Mouse (Mus musculus) cerebellum, postnatal 4 days (tissue): Measurements from ENCODE around the gene Ak1.

Source experiments
- DNase-seq, 2 experiments: peaks; one replicate each; pipeline ENCODE4 v3.0.0; 2022; ENCODE audit warnings: low spot score in 2 of 2, mixed read lengths in 1 of 2

Ak1 gene

DNA sequence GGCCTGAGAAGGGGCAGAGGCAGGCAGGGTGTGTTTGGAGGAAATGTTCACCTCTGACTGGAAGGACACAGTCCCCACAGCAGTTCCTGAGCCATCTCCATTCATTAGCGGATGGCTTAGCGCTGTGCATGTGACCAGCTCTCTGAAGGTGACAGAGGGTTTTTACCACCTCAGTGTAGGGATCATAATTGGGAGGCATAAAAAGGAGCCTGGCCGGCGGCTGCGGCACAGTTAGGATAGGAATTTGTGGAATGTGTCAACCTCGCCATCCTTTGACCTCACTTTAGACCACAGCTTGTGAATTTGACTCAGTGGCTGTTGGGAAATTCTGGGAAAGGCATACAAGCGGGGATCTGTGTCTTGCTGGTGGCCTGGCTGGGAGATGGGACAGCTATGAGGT lies 32.2 kb downstream of the Ak1 start:
- DNase-seq, result no peak

DNA sequence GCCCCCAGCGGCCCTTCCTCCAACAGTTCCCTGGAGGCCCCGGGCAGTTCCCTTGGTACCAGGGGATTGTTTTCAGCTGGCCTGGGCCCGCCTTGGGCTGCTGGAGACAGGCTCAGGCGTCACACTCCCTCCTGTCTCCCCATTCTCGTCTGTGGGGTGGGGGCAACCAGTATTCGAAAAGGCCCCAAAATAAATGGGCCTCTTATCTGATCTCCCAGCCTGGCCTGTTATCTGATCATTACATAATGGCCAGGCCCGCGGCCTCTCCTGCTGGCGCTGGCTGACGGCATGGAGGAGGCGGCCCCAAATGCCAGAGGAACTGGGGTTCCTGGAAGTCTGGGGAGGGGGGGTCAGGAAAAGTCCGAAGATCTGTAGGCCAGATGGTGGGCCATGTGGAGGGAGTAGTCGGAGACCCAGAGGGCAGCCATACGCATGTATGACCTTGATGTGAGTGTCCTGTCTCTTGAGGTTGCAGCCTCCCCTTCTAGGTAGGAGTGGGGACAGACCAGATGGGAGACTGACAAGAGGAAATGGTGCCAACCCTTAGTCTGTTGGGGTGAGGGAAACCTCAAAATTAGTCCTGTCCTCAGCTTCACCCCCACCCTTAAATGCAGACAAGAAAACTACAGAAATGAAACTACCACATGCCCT lies 33.3 kb downstream of the Ak1 start:
- no peak for DNase-seq

DNA sequence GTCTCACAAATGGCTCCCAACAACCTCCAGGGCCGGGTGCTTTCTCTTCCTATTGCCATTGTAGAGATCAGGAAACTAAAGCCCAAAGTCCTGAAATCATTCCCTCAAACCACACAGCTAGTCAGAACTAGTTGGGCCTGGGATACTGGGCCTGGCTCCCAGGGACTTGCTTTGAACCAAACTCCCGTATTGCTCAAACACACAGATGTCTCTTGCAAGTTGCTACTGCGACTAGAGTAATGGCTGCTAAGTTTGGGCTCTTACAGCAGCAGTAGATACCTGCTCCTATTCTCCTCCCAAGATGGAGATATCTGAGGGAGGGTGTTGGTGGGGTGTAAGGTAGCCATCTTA lies 33.8 kb downstream of the Ak1 start:
- DNase-seq, result no peak

DNA sequence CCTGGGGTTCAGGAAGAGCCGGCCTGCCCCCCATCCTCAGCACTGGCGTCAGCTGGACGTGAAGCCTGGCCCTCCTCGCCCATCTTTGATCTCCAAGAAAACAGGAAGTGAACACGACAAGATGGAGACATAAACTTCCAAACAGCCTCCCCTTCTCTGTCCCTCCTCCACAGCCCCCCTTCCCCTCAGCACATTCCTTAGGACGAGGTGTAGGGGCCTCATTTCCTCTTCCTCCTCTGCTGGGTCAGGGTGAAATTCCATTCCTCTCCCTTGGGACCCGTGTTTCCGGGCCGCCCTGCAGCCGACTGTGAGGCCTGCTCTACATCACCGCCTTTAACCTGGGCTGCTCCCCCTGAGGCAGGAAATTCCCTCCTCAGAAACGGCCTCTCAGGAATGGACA lies 34.3 kb downstream of the Ak1 start:
- DNase-seq, result no peak

GRCm38 (mm10) chr2:32658873-32659272 lies 37.3 kb downstream of the Ak1 start:
- DNase-seq, result no peak

GRCm38 (mm10) chr2:32661509-32662107 lies 40.0 kb downstream of the Ak1 start:
- no peak for DNase-seq

GRCm38 (mm10) chr2:32662291-32662690 lies 40.7 kb downstream of the Ak1 start:
- no peak for DNase-seq

GRCm38 (mm10) chr2:32665345-32665744 lies 43.8 kb downstream of the Ak1 start:
- no peak for DNase-seq

GRCm38 (mm10) chr2:32665853-32666252 lies 44.3 kb downstream of the Ak1 start:
- DNase-seq, result no peak

- DNase-seq, result no peak
Measured at GRCm38 (mm10) chr2:32667775-32668174, 46.2 kb downstream of the Ak1 start.

DNA sequence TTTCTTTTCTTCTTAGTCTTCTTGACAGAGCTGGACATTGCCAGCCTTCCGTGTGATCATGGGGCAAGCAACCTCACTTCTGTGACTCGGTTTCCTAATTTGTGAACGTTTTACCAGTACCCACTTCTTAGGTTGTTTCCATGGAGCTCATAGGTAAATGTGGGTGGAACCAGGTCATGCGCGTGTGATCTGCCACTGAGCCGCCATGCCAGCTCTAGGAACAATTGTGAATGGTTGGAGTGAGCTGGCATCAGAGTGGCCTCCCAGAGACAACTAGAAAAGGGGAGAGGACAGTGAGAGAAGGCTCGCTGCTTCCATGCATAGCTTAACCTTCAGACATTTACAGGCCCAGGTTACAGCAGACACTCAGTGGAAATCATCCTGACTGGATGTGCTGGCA lies 46.6 kb downstream of the Ak1 start:
- no peak for DNase-seq

GRCm38 (mm10) chr2:32669876-32670275 lies 48.3 kb downstream of the Ak1 start:
- no peak for DNase-seq

GRCm38 (mm10) chr2:32671147-32671546 lies 49.6 kb downstream of the Ak1 start:
- DNase-seq, result no peak

GRCm38 (mm10) chr2:32671907-32672595 lies 50.5 kb downstream of the Ak1 start:
- no peak for DNase-seq

DNA sequence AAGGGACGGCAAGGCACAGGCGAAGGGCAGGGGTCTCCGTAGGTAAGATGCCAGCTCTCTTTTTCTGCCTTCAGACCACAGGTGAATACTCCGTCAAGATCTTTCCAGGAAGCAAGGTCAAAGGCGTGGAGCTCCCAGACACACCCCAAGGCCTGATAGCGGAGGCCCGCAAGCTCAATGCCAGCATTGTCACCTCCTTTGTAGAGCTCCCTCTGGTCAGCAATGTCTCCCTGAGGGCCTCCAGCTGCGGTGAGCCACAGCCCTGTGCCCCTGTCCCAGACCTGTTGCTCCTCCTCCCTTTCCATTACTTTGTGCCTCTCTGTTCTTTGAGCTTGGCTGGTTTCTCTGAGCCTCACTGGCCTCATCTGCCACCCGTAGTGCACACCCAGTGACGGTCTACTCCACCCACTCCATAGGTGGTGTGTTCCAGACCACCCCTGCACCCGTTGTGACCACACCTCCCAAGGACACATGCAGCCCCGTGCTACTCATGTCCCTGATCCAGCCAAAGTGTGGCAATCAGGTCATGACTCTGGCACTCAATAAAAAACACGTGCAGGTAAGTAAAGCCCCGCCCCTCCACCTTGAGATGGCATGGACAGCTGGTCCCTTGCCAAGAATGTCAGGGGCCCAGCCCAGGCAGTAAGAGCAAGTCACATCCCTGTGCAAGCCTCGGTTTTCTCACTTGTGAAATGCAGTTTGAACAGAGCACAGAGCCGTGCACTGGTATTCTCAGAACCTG lies 51.8 kb downstream of the Ak1 start:
- no peak for DNase-seq

GRCm38 (mm10) chr2:32676821-32677220 lies 55.3 kb downstream of the Ak1 start:
- no peak for DNase-seq

DNA sequence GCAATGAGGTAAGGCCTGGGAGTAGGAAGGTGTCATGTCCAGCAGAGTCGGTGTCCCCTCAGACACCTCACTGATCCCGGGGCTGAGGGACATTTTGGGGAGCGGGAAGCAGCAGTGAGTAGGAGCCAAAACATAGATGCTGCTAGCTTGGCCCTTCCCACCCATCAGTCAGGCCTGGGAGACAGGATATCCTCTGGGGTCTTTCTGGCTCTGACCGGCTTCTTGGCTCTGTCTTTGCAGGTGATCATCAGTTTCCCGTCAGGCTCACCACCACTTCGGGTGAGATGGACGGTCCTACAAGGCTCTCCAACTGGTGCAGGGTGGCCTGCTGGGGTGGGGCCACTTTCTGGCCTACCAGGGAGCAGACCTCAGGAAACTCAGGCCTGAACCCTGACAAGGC lies 56.1 kb downstream of the Ak1 start:
- DNase-seq, result no peak

DNA sequence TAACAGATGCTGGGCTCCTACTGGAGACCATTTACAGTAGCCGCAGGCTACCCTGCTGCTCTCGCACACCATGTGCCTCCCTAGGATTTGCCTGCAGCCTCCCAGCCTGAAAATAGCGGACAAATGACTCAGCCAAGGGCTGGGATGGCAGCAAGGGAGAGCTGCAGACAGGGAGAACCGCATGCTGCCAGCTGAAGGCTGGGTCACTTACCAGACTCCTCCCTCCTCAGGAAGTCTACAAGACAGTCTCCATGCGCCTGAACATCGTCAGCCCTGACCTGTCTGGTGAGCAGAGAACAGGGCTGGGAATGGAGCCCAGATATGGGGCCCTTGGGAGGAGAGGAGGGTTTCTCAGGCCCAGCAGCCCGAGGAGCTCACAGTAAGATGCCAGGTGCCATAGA lies 58.5 kb downstream of the Ak1 start:
- DNase-seq, result no peak

GRCm38 (mm10) chr2:32680961-32681650 lies 59.5 kb downstream of the Ak1 start:
- DNase-seq, result no peak

DNA sequence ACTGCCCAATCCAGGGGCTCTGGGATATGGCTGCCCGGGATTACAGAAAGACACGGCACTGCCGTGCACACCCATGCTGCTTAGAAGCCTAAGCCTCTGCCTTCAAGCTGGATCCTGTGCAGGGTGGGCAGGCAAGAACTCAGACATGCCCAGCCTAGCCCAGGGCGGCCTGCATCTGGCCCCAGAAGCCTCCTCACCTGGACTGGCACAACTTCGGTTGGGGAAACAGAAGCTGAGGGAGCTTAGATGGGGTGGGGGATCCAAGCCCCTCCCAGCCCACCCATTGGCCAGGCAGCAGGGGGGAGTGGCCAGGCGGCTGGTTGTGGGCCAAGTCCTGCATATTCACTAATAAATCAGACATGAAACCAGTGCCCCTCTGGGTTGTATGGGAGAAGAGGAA lies 60.2 kb downstream of the Ak1 start:
- DNase-seq, result no peak

DNA sequence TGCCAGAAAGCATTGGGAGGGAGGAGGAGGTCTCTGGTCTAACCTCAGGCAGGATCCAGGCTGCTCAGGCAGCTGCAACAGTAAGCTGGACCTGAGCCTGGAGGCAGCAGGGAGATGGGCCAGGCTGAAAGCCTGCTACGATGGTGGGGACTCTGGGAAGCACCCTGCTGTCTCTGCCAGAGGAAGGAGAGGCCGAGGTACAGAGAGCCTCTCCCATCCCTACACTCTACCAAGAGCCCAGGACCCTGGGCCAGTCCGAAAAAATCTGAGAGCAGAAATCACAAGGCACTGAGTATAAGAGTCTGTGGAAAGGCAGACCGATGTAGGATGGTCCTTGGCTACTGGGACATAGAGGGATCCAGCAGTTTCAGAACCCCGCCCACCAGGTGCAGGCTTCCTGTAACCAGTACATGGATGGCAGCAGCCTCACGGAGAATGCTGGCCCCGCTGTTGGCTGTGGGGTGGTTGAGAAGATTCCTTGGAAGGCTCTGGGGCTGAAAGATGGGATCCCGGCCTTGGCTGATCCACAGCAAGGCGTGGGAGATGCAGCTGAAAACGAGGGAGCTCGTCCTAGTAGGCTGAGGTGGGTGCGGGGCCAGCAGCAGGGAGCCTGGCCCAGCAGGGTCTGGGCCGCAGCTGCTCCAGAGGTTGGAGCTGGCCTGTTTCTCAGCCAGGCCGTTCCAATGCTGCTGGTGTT lies 61.3 kb downstream of the Ak1 start:
- no peak for DNase-seq

DNA sequence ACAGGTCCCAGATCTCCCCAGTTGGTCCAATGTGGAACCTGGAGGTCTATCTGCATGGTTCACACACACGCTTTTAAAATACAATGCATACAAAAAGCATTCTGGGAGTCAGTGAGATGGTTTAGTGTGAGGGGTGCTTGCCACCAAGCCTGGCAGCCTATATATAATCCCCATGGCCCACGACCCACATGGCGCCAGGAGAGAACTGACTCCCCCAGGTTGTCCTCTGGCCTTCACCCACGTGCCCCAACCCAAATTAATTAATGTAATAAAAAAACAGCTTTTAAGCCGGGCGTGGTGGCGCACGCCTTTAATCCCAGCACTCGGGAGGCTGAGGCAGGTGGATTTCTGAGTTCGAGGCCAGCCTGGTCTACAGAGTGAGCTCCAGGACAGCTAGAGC lies 62.1 kb downstream of the Ak1 start:
- DNase-seq, result no peak
